Mouse (Mus musculus) megakaryocyte, embryonic 14.5 days (primary cell): Measurements from ENCODE around the gene Btbd16.

Experiments
- FLI1 ChIP-seq: IDR thresholded peaks from 2 replicates; pipeline ENCODE4 v1.6.1; 2012; ENCODE audit warnings: low read length, inconsistent platforms, mixed read lengths
- GATA1 ChIP-seq: IDR thresholded peaks from 3 replicates; pipeline ENCODE4 v1.6.1; 2012; ENCODE audit warnings: mixed read lengths, low read length, inconsistent platforms, borderline replicate concordance

DNA sequence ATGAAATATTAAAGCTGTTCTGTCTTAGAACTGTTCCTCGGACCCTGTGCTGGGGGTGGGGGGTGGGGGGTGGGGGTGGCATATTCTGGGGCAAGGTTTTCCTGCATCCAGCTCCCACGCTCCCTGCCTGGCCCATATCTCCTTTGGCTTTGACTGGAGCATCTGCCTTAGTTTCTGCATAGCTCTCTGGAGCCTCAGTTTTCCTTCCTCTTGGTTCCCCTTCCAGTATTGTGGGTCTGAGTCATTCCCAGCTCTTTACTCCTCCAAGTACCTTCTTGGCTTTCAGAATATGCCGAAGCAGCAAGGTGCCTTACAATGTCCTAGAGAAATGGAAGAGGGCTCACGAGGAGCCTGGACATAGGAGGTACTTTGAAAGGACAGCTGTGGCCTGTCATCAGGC is 36.4 kb downstream of the Btbd16 start:
- TF ChIP-seq GATA1 (no peak), FLI1 (no peak)
